Mouse (Mus musculus): Measurements from ENCODE around the gene Frmd4b. TPM values are rescaled to one million over a fixed set of nuclear protein-coding genes. Genes with fewer than 3 reads are reported as not detected.

Gene Frmd4b
- polyA plus RNA-seq (2012; rRNA removed), result 13.3 and 14.3 TPM in 2 replicates

DNA sequence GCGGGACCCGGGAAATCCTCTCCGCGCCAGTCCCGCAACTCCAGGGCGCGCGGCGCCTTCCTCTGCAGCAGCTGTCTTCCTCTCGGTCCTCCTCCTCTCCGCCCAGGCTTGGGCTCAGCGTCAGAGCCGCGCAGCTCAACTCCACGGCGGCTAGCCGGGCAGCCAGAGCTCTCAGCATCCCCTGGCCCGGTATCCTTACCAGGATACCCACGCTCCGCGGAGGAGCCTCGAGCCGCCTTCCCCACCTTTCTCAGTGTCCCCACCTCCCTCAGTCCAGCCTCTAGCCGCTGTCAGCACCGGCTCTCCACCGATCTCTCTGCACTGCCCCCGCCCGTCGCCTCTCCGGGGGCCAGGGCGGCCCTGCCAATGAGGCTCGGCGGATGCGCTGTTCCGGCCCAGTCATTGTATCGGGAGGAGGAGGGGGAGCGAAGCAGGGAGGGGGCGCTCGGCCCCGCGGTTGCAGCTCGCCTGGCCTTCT, at the start of gene Frmd4b:
Frmd4b (minus strand) TSS at position 276 of the 478 bp plus-strand sequence.
- peak; percentile 26 to 65 for DNase-seq (ENCODE audit: extremely low spot score in 1 of 2, low spot score in 1 of 2)

DNA sequence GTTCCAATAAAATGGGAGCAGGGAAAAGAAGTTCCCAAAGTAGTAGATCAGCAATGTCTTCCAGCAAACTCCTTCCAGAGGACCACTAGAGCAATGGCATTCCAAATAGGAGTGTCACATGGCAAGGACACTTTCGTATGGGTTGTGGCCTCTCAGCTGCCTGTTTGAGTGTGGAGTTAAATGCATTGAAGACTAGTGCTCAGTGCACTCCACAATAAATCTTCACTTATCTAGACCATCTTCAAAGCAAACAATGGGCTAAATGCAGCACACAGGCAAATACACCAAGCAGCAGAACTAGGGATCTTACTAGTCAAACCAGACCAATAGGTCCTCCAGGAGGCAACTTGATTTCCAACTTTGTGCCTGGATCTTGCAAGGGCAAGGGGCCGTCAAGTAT, 49.1 kb upstream of the Frmd4b start:
- DNase-seq (ENCODE audit: extremely low spot score in 1 of 2, low spot score in 1 of 2), result no peak

DNA sequence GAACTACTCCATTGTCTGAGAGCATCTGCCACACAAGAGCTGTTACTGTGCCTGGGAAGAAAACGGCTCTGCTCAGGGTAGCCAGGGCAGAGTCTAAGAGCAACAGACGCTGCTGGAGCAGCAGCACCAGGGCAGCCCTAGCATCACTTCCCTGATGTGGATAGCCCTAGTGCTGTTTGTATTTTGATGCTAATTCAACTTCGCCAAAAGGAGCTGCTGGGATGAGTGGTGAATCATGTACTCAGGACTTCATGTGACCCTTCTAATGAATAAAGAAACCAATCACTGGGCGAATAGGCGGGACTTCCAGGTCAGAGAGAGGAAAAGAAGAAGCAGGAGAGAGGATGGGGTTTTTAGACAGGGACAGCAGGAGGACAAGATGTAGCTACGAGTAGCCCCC, 41.6 kb upstream of the Frmd4b start:
- no peak for DNase-seq (ENCODE audit: extremely low spot score in 1 of 2, low spot score in 1 of 2)

DNA sequence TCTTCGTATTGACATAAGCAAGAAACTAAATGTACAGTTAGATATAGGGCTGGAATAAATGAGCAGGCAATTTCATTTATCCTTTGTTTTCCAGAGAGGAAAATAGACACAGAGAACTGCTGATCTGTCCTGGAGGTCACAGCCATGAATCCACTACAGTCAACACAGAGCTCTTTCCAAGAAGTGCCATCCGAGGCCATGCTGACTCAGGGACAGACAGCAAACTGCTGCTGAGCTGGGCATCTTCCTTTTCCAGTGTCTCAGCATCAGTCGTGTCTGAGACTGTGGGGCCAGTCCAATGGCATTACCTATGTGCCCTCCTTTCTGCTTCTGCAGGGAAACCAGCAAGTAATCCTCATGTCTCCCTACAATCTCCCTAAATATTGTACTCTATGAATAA, 38.6 kb upstream of the Frmd4b start:
- DNase-seq (ENCODE audit: extremely low spot score in 1 of 2, low spot score in 1 of 2), result no peak

DNA sequence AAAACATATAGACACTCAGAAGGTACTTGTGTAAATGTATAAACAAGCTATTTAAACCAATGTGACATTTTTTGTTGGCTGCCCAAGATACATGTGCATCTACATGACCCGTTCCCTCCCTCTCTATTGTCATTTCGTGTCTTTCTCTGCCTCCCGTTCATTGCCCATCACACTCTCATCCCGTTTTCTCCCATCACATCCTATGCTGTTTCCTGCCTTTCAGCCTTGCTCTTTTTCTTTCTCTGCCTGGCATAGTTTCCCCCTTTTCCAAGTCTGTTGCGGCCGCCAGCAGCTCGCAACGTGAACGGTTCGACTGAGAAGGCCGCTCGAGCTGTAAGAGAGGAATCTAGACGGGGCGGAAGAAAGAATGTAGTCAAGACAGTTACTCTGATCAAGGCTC, 30.2 kb upstream of the Frmd4b start:
- no peak for DNase-seq (ENCODE audit: extremely low spot score in 1 of 2, low spot score in 1 of 2)

DNA sequence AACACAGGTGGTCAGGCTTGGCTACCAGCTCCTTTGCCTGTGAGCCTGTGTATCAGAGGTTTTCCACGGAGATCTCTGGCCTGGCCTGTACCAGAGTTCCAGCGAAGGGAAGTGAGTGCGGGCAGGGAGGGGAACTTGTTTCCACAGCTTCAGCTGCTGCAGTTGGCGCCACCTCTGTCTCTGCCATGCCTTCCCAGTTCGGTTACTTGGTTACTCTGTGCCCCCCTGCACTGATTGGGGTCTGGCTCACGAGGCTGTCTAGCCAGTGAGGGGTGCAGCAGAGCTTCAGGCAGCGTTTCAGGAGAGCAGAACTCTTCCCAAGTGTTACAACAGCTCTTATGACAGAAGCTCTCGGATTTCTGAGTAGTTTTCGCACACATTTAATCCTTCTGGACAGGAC, 6.0 kb upstream of the Frmd4b start:
- DNase-seq (ENCODE audit: extremely low spot score in 1 of 2, low spot score in 1 of 2), result no peak

DNA sequence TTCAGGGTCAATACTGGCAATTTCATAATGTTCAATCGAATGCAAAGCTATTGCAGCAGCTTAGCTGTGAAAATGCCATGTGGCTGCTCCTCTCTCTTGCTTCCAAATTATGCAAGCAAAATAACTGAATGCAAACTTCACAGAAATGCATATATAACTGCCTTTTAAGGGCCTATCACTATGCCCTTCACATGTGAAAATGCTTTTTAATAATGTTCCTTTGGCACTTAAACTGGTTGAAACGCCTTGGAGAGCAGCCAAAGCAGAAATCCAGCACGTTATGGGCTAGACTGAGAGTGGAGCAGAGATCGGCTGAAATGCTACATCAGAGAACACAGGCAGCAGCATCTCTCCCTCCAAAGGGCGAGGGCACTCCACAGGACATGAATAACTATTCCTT, 4.9 kb upstream of the Frmd4b start:
- no peak for DNase-seq (ENCODE audit: extremely low spot score in 1 of 2, low spot score in 1 of 2)

DNA sequence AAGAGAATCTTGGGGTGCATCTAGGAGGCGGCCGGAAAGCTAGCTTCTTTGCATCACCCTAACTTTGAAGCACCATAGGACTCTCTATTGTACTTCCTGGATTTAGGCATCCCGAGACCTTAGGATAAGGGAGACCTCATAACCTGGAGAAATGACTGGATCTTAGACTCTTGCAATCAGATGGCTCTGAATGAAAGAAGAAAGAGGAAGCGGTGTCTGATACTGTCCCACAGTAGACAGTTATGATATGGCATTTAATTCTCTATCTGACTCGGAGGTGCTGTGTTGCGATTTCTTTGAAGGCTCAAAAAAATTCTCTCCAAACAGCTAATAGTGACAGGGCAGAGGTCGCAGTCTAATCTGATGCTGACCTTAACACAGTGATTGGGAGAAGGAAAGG, 433 bp upstream of the Frmd4b start:
- no peak for DNase-seq (ENCODE audit: extremely low spot score in 1 of 2, low spot score in 1 of 2)

DNA sequence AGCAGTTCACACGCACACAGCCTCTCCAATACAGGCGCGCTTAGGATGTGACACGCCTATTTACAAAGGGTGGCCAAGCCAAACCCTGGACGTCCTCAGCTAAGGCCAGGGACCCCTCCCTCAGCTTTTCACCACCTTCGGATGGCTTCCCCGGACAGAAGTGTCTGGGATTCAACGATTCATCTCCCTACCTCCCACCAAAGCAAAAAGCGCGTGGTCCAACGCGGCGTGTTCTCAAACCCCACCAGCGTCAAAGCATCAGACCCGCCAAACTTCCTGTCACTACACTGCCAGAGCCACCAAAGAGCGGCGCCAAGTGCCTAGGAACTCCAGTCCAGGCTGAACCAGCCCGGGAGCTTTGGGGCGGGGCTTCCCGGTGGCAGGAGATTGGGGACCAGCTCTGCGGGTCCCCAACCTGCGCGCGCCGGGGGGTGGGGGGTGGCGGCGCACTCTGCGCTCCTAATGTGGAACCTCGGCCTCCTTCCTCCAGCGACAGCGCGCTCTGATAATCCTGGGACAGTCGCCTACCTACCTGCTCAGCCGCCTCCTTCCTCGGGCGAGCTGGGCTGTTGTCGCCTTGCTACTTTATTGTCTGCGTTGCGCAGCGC, 579 bp downstream of the Frmd4b start:
- DNase-seq (ENCODE audit: extremely low spot score in 1 of 2, low spot score in 1 of 2), result peak in 1 of 2 experiments; percentile 39

DNA sequence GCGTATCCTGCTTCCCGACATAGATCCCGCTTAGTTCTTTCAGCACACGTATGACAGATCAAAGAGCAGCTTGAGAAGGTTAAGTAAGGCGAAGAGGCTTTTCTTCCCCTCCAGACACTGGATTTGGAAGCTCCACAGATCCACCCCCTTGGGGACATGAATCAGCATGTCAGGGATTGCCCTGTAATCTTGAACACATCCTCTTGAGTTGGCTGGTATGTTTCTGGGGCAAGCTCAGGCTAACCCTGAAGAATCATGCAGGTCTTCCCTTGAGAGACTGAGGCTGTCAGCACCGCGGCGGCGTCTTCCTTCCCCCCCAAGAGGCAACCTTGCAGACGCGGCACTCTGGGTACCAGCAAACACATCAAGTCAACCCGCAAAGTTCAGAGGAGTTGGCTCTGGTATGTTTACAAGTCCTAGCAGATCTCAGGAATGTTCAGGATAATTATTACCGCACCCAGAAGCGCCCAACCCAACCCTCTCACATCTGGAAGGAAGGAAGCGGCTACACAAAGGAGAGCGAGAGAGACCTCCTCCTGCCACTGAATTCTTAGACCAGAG, 1.4 kb downstream of the Frmd4b start:
- DNase-seq (ENCODE audit: extremely low spot score in 1 of 2, low spot score in 1 of 2), result peak in 1 of 2 experiments; percentile 18

DNA sequence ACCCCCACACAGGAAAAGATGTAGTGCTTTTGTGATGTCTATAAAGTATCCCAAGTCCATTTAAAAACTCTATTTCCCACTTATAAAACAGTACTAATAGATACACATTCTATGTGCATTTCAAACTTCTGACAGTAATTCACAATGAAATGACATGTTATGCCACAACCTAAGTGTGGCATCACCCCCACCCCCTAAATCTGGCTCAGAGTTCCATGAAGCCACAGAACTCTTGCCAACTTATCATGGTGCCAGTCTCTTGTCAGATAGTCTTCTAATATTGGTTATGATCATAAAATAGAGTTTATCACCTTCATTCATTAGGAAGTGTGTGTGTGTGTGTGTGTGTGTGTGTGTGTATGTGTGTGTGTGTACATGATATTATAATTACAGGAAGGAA, 3.2 kb downstream of the Frmd4b start:
- no peak for DNase-seq (ENCODE audit: extremely low spot score in 1 of 2, low spot score in 1 of 2)

DNA sequence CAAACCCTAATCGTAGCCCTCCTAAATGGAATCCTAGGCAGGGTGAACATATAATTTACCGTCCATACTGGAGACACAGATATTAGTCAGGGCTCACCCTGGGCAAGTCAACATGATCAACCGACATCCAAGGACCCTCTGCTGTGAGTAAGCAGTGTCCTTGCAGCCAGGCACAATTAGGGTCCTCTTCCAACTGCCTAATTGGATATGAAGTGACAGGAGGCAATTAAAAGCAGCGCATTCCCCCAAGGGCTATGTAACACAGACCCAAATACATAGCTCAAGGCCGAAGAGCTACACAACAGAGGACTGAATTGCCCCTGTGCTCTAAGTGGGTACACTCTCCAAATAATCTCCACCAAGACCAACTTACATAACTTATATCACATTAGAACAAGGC, 4.5 kb downstream of the Frmd4b start:
- no peak for DNase-seq (ENCODE audit: extremely low spot score in 1 of 2, low spot score in 1 of 2)

DNA sequence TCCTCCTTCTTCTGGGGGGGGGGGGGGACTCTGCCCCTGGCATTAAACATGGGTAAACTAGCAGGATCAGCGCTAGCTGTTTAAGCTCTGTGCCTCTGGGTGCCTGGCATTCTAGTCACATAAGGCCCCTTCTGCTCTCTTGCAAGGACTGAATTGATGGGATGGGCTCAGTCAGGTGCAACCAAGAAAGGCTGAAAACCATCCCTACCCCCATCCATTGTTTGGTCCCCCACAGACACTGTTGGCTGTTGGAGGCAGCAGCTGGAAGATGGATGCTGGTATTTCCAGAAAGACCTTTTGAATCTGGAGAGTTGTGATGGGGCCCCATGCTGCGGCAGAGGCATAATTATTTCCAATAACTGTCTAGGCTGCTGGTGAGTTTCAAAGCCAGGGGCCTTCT, 7.3 kb downstream of the Frmd4b start:
- DNase-seq (ENCODE audit: extremely low spot score in 1 of 2, low spot score in 1 of 2), result no peak

DNA sequence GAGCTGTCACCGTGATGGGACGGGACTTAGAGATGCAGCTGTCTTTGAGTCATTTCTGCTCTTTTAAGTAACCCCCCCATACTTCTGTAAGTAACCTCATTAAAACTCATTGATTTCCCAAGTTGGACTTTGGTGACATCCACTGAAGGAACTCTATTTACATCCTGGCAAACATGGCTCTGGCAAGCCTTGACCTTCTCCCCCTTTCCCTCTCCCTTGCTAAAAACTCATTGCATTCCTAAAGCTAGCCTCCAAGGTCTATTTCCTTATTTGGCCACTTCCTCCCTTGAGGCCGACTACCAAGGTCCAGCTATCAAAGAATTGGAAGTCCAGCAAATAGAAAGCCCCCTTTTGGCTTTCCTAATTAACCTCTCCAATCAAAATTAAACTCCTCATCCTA, 9.7 kb downstream of the Frmd4b start:
- no peak for DNase-seq (ENCODE audit: extremely low spot score in 1 of 2, low spot score in 1 of 2)

DNA sequence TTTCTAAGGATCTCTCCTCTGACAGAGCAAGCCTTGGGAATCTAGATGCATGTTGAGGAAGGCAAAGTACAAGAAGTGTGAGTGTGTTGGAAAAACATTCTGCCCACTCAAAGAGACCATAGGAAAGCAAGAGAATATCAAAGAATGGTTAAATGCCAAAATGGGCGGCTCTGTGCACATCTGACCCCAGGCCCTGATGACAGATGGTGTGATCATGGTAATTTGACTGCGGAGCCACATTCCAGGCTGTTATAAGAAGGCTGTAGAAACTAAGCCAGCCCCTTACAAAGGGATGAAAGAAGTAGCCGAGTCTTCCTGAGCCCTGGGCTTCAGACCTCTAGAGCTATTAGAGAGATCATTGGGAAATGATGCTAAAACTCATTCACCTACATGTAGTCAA, 22.1 kb downstream of the Frmd4b start:
- no peak for DNase-seq (ENCODE audit: extremely low spot score in 1 of 2, low spot score in 1 of 2)

DNA sequence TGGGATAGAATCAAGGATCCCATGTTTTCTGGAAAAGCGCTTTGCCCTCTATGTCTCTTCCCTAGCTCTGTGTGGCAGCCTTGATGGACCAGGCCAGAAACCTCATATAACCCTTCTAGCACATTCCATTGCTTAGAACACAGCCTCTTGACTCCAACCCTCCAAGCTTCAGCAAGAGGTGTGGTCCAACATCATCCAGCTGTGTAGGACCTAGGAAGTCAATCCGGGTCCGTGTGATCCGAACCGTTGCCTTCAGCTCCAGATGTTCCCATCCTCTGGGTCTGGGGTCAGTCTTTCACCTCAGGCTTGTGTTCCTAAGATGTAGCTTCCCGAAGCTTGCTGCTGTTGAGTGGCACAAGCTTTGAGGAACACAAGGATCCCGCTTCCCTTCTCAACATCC, 22.8 kb downstream of the Frmd4b start:
- no peak for DNase-seq (ENCODE audit: extremely low spot score in 1 of 2, low spot score in 1 of 2)

DNA sequence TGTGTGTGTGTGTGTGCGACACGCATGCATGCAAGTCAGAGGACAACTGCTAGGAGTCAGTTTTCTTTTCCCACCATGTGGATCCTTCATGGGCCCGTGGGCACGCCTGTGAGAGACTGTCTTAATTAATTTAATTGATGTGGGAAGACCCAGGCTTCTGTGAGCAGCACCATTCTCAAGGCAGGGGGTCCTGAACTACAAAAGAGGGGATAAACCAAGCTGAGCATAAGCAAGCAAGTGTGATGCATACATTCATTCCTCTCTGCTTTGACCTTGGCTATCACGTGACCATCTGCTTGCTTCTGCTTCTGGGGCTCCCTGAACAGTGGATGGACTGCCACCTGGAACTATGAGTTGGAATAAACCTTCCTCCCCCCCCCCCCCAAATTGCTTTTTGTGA, 27.1 kb downstream of the Frmd4b start:
- no peak for DNase-seq (ENCODE audit: extremely low spot score in 1 of 2, low spot score in 1 of 2)

DNA sequence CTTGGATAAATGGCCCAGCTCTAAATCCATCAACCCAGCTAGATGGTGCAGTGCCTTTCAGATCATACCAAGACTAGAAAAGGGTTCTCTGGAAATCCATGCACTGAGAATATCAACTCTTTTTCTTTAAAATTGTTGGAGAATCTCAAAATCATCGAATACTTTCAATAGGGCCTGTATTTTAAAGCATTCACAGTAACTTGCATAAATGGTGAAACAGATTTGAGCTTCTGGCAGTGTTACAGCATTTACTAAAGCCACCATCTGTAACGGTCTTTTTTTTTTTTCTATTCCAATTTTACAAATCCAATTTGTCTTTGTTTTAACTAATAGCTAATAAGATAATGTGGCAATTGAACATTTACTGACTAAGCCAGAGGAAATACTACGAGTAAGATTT, 27.8 kb downstream of the Frmd4b start:
- no peak for DNase-seq (ENCODE audit: extremely low spot score in 1 of 2, low spot score in 1 of 2)

DNA sequence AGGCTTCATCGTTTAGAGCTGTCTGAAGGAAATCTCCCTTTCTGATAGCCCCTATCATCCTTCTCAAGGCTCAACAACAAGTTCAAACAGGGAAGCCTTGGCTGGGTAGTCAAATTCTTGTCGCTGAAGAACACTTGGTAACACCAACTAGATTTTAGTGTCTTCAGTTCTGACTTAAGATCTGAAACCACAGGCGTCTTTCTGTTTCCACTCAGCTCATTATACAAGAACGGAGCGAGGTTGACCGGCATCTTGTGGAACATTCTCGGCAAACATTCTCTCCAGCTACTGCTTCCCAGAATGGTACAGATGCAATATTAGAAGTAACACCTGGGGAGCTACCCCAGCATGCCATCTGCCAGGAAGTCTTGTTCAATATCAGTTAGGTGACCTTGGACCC, 28.3 kb downstream of the Frmd4b start:
- no peak for DNase-seq (ENCODE audit: extremely low spot score in 1 of 2, low spot score in 1 of 2)

DNA sequence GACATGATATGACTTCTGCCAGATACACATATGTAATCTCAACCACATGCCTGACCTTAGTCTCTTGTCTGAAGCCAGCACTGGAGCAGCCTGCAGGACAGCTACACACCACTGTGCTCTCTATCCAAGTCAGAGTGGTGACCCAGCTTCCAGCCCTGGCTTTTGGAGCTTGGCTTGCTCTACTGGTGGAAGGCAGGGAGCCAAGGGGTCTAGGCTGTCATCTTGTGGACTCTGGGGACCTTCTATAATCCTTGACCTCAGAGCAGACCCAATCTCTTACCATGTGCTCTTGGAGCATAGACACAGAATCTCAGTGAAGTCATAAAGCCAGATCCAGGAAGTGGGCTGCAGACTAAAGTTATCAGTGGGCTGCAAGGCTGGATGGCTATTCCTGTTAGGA, 30.7 kb downstream of the Frmd4b start:
- no peak for DNase-seq (ENCODE audit: extremely low spot score in 1 of 2, low spot score in 1 of 2)

DNA sequence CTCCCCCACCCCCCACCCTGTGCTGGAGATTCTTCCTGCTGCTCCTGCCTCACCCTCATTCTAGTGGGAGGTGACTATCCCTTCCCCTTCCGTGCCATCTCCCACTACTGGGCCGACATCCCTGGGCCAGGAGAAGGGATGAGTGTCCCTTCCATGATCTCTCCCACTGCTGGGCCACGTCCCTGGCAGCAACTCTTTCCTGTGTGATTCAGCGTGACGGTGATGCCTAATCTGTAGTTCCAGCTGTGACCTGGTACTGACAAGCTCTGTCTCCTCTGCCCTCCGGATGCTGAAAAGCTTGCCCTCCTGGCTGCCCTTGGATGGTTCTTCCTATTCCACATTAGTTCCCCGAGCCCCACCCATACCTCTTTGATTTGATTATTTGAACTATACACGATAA, 31.3 kb downstream of the Frmd4b start:
- no peak for DNase-seq (ENCODE audit: extremely low spot score in 1 of 2, low spot score in 1 of 2)

DNA sequence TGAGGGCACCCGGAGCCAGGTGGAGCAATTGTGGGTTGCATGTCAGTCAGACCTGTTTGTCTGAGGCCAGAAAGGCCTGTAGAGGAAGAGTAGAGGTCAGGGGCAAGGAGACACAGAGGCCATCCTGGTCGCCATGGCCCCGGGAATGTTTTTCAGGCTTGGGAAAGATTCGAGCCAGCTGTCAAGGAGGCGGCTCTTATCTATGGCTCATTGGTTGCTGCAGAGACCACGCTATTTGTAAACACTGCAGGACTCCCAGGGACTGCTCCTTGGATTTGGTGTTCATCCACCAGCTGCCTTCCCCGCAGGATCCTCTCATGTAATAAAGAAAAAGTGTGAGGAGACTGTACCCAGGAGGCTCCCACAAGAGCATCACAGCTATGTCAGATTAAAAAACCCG, 34.6 kb downstream of the Frmd4b start:
- DNase-seq (ENCODE audit: extremely low spot score in 1 of 2, low spot score in 1 of 2), result no peak

DNA sequence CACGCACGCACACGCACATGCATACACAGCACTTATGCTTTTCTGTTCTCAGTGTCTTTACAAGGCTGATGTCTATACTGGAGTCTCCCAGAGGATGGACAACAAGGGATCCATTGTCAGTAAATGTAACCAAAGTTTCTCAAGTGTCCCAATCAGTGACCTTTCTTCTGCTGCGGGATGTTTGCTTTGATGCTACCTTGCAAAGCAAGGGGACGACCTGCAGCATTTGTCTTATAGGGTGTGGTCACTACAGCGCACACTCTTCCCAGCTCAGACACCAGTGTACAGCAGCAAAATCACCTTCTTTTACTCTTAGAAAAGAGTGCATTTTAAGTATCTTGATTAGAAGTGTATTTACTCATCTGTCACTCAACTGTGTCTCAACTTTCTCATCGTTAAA, 35.4 kb downstream of the Frmd4b start:
- no peak for DNase-seq (ENCODE audit: extremely low spot score in 1 of 2, low spot score in 1 of 2)
